Mouse (Mus musculus) layer of hippocampus, postnatal 25 days (tissue): ENCODE data around the gene Clca3b. TPM values are rescaled to one million over a fixed set of nuclear protein-coding genes. Genes with fewer than 3 reads are reported as not detected.
"Not testable (repeated sequence)": the region's sequence is repeated elsewhere in the genome, so short reads cannot be mapped to it uniquely, and the experiment has no call there.

Experiments
- DNase-seq, 2 experiments: peaks; one replicate each; pipeline ENCODE4 v3.0.0; 2022; ENCODE audit warnings: mixed read lengths in 2 of 2, low spot score in 1 of 2; ENCODE audit errors: extremely low spot score in 1 of 2
- total RNA-seq, 2 experiments: library from RNA; stranded (reverse); gene quantifications; 2 replicates each; pipeline ENCODE4 v1.2.3; 2021

Gene Clca3b
- not detected for total RNA-seq

GRCm38 (mm10) chr3:144849014-144849556 lies at the start of gene Clca3b:
Gene Clca3b, minus strand, starts transcription at chr3:144849357.
- not testable (repeated sequence) for DNase-seq

- DNase-seq = no peak
Measured at GRCm38 (mm10) chr3:144897042-144897678, 48.0 kb upstream of the Clca3b start.

- no peak for DNase-seq
Measured at GRCm38 (mm10) chr3:144890246-144890758, 41.1 kb upstream of the Clca3b start.

- no peak for DNase-seq
Measured at GRCm38 (mm10) chr3:144886957-144887356, 37.8 kb upstream of the Clca3b start.

GRCm38 (mm10) chr3:144872012-144872411 lies 22.9 kb upstream of the Clca3b start:
- not testable (repeated sequence) for DNase-seq

- no peak for DNase-seq
Measured at GRCm38 (mm10) chr3:144849584-144849983, 427 bp upstream of the Clca3b start.

GRCm38 (mm10) chr3:144827257-144827656 lies 21.9 kb downstream of the Clca3b start:
- DNase-seq = no peak

- DNase-seq = peak; percentile 73 to 97
Measured at GRCm38 (mm10) chr3:144825151-144825550, 24.0 kb downstream of the Clca3b start.

GRCm38 (mm10) chr3:144823331-144823730 lies 25.8 kb downstream of the Clca3b start:
- DNase-seq = no peak

- no peak for DNase-seq
Measured at GRCm38 (mm10) chr3:144820632-144821031, 28.5 kb downstream of the Clca3b start.

GRCm38 (mm10) chr3:144819219-144819618 lies 29.9 kb downstream of the Clca3b start, which contains the start of gene Clca3a2:
Gene Clca3a2, minus strand, starts transcription at chr3:144819494.
- DNase-seq = not testable (repeated sequence)

- DNase-seq = not testable (repeated sequence)
Measured at GRCm38 (mm10) chr3:144813336-144813735, 35.8 kb downstream of the Clca3b start.

- DNase-seq = no peak
Measured at GRCm38 (mm10) chr3:144811821-144812220, 37.3 kb downstream of the Clca3b start.

- not testable (repeated sequence) for DNase-seq
Measured at GRCm38 (mm10) chr3:144808153-144808925, 40.8 kb downstream of the Clca3b start.

- DNase-seq = not testable (repeated sequence)
Measured at GRCm38 (mm10) chr3:144806626-144807025, 42.5 kb downstream of the Clca3b start.

- peak in 1 of 2 experiments; percentile 43 for DNase-seq
Measured at GRCm38 (mm10) chr3:144801861-144802260, 47.3 kb downstream of the Clca3b start.

- no peak for DNase-seq
Measured at GRCm38 (mm10) chr3:144785181-144786148, 63.7 kb downstream of the Clca3b start.
